Mouse (Mus musculus): ENCODE measurements at regions not wholly inside any gene's neighbourhood (a gene's known extent, or its start where the extent isn't known, plus 50 kb on each side); places are given as distances from the start of the nearest gene placed in this dataset.

DNA sequence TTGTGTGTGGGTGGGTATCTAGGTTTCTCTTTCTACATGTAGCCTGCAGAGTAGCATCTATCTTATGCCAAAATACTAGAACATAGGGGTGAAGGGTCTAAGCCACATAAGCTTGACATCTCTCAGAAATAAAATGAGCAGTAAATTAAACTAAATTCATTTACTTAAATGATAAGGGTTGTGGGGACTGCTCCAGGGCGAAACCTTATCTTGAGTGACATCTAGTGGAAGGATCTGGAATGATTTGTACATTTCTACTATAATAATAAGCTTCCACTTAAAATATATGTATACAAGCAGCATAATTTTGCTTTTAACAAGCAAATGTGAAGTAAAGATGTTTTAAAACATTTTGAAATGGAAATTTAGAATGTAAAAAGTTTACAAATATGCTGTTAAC, 271.4 kb downstream of the Vgll3 start:
- DNase-seq = peak in 1 of 2 experiments; percentile 6

DNA sequence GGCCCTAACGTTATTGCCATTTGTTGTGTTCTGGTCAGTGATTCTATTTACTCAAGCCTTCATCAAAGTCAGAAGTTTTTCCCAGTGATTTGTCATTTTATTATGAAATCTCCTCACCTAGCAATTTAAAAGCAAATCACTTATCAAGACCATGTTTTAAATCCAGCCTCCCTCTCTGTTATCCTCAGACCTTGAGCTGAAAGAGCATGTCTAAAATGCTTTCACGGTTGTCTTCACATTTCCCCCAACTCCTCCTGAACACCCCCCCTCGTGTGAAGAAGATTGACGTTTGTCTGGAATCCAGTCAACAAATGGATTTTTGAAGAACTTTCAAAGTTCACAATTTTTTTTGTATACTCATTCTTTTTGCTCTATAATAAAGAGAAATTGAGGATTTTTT, 277.7 kb downstream of the Vgll3 start:
- no peak for DNase-seq

DNA sequence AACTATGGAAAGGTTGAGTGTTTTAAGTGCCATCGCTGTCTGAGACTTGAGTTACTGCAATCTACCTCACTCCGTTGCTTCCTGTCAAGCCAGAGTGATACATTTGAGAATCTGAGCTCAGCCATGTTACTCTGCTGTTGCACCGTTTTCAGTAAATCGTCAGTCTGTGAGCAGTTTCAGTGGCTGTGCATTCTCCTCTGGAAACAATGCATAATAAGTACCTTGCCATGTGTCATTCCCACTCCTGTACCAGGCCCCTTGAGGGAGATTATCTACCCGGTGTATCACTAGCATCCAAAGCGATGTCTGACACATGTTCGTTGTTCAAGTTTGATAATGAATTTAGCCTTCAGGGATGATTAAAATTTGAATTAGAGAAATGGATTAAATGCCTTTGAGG, 280.6 kb downstream of the Vgll3 start:
- DNase-seq = no peak

DNA sequence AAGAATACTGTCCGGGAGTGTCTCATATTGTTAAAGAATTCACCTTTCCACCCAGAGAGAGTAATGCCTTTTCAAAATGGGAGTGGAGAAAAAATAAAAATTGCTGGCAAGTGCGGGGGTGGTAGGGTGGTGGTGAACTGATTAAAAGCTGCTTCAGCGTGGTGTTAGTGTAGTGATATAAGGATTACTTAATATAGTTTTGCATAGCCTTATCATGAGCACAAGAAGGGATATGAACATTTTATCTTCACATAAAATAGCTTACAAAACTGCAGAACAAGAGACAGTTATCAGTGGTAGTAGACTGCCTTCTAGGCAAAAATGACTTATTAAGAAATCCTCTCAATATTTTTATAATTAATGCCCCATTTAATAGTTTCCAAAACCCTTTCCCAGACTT, 302.9 kb downstream of the Vgll3 start:
- no peak for DNase-seq

DNA sequence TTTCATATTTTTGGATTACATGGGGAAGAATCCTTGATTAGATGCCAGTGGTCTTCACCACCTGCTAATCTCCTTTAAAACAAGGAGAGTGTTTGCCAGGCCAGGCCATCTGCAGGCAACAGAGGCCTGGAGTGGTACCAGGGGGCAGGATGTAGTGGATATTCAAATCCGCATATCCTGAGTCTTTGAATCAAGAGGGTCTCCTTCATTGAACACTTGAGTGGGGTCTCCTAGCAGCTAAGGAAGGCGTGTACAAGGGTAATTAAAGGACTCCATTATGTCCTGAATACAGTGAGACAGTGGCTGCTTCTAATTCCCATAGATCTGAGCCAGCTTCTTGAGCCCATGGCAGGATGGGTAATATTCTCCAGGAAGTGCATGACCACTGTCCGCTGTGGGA, 322.7 kb downstream of the Vgll3 start:
- no peak for DNase-seq

DNA sequence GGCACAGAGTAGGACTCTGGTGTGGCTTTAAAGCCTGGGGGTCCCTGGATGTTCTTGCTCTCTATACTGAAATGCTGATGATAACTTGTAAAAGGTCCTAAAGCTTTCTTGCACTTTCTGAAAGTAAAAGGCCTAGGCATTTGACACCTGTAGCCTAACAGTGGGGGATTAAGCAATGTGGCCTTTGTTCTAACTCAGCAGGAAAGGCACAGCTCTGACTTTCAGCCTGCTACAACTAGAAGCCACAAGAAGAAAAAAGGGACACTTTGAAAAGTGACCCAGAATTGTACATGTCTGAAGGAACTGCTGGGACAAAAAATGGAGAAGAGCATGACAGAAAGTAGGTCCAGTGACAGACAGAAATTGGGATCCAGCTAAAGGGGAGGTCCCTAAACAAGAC, 329.7 kb downstream of the Vgll3 start:
- no peak for DNase-seq

DNA sequence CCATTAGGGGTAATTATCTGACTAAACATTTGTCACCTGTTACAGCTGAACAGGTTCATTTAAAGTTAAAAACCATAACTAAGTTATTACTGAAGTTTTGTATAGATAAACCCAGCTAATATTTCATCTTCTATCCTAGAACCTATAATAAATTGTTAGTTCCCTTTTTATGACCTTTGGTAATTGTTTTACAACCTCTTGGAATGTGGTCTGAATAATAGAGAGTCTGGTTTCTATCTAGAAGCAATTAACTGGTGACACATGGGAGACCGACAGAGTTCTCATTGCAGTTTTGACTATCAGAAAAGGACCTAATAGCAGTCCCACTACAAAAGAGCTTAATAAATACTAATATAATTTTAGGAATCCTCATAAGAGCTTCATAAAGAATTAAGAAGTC, 330.2 kb downstream of the Vgll3 start:
- DNase-seq = no peak

DNA sequence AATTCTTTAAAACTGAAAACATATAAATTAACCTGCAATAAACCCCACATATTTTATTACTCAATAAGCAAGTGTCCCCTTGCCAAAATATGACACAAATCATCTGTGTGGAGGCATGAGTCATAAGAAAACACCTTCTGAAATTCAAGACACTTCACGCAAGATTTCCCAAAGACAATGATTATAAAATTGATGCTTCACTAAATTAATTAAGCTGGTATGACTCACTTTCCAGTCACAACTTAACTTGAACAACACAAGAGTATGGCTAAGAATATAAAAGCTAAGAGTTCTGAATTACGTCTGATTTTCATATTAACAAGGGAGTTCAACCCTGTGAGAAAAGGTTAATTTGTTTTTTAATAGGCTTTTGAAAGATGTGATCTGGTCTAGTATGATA, 353.2 kb downstream of the Vgll3 start:
- DNase-seq = no peak

DNA sequence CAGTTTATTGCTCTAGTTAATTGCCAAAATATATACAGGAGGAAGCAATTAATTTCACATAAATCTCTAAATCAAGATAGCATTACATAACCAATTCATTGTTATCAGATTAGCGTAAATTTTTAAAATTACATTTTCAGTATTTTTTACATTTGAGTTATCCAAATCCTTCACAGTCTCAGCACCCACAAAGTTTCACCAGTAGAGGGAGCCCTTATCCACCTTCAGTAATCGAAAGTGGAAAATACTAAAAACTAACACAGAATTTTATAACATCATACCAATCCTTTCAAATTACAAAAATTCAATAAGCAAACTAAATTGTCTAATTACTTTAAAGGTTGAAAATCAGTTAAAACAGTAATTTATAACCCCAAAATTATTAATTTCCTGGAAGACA, 375.7 kb downstream of the Vgll3 start:
- peak in 1 of 2 experiments; percentile 7 for DNase-seq

DNA sequence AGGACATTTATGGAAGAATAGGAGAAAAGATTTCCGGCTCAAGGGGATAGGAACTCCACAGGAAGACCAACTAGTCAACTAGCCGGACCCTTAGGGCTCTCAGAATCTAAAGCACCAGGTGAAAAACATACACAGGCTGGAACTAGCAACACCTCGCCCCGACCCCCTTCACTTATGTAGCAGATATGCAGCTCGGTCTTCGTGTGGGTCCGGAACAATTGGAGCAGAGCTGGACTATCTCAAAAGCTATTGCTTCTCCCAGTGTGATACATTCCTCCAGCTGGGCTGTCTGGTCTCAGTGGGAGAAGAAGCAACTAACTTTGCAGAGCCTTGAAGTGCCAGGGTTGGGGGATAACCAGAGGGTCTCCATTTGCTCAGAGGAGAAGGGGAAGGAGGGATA, 386.3 kb downstream of the Vgll3 start:
- DNase-seq = no peak

All from heart, adult 18-20 months (tissue).